Mouse (Mus musculus): ENCODE results near the gene Syne1.

DNA sequence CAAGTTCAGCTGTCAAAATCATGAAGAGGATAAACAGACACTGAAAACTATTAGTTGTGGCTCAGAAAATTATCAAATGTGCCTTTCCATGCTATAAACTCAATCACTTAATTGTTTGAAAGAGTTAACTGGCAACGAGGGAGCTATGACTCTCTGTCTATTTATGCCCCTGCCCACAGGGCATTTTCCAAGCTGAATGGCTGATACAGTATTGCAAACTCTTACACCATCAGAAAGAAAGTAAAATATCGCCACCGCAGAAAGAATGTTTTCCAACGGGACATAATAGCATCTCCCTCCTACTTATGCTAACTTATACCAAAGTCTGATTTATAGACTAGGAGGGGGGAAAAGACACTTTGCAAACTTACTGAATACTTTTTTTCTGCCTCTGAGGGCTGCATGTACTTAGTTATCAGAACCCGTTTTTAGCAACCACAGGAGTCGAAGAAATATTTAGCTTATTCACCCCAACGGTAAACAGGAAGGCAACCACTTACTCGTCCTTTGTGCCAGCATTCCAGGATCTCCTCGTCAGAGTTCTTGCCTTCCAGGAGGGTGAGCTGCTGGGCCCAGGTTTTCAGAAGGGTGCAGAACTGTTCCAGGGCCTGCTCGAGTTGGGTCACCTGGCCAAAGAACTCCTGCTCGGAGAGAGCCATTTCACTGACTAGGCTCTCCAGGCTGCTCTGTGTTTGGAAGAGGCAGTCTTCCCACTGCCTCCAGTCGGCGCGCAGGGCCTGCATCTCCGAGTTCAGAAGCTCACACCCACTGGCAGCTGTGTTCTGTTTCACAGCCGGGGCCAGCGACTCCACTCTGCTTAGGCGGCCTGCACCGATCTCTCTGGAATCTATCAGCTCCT, 262.3 kb downstream of the Syne1 start:
- TF ChIP-seq POLR2A (IDR thresholded peaks at IDR 0.05; ENCODE audit: borderline replicate concordance, control insufficient read depth, low read depth, low read length) (no peak), CTCF (IDR thresholded peaks at IDR 0.05; ENCODE audit: control insufficient read depth, insufficient read depth, low read length) (no peak)

Measured in bone marrow, adult 2 months (tissue).